Mouse (Mus musculus) splenic B cell, adult 2 months (primary cell): ENCODE measurements around the gene Cpsf4l.

ENCODE experiments used
- DNase-seq: peaks from one replicate; pipeline ENCODE4 v3.0.0-alpha.2; 2011; ENCODE audit warnings: low read depth, low spot score
- H3K27me3 ChIP-seq: 2 replicates; pipeline ENCODE4 v1.6.1; 2012; ENCODE audit warnings: mild to moderate bottlenecking, low read length, moderate library complexity, mixed read lengths; ENCODE audit not compliant: control insufficient read depth, poor library complexity, insufficient read depth, severe bottlenecking
- H3K36me3 ChIP-seq: 2 replicates; pipeline ENCODE4 v1.6.1; 2012; ENCODE audit warnings: mild to moderate bottlenecking, low read length, moderate library complexity, mixed read lengths; ENCODE audit not compliant: control insufficient read depth, poor library complexity, insufficient read depth, severe bottlenecking

Cpsf4l gene

GRCm38 (mm10) chr11:113709731-113710256, at the start of gene Cpsf4l:
Gene Cpsf4l (minus strand): TSS chr11:113710017.
- H3K36me3 ChIP-seq = no peaks in the 10 kb centered on the region
- H3K27me3 ChIP-seq = no peaks in the 10 kb centered on the region
- DNase-seq = no peak

DNA sequence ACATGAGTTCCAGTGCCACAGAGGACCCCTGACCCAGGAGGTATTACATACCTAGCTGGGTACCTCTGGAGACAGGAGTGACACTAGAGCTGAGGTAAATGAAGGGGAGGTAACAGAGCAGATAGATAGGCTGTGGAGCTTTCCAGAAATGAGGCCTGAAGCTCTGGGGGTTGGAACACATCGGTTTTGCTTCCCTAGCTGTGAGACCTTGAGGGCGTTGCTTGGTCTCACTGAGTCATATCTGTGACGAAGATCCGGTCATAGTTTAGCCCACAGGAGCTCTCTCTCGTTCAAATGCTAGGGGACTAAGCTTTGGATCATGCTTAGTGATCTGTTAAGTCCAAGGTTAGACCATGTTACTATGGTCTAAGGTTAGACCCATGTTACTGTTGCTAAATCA, 49.0 kb upstream of the Cpsf4l start:
- DNase-seq = no peak

DNA sequence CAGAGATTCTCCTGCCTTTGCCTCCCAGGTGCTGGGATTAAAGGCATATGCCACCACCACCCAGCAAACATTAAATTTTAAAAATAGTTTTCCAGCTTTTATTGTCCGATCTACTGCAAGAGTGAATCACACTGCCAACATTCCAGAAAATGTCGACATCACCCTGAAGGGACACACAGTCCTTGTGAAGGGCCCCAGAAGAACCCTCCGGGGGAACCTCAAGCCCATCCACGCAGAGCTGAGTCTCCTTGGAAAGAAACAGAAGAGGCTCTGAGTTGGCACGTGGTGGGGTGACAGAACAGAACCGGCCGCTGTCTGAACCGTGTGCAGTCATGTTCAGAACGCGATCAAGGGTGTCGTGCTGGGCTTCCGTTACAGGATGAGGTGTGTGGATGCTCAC, 46.8 kb upstream of the Cpsf4l start:
- Histone ChIP-seq H3K27me3 (no peaks in the 10 kb centered on the region; the same call in 1 of the 2 replicates), H3K36me3 (no peaks in the 10 kb centered on the region)
- DNase-seq = no peak

More for the DNA sequence above, 49.0 kb upstream of the Cpsf4l start:
- Histone ChIP-seq H3K27me3 (no peaks in the 10 kb centered on the region; the same call in 1 of the 2 replicates), H3K36me3 (no peaks in the 10 kb centered on the region)

- no peaks in the 10 kb centered on the region for H3K36me3 ChIP-seq
- H3K27me3 ChIP-seq = no peaks in the 10 kb centered on the region; the same call in 1 of the 2 replicates
- no peak for DNase-seq
These were observed 46.1 kb upstream of the Cpsf4l start for GRCm38 (mm10) chr11:113755878-113756277.

- no peak for DNase-seq
- Histone ChIP-seq H3K36me3 (no peaks in the 10 kb centered on the region), H3K27me3 (no peaks in the 10 kb centered on the region; the same call in 1 of the 2 replicates)
These were observed 45.0 kb upstream of the Cpsf4l start for GRCm38 (mm10) chr11:113754845-113755244.

DNA sequence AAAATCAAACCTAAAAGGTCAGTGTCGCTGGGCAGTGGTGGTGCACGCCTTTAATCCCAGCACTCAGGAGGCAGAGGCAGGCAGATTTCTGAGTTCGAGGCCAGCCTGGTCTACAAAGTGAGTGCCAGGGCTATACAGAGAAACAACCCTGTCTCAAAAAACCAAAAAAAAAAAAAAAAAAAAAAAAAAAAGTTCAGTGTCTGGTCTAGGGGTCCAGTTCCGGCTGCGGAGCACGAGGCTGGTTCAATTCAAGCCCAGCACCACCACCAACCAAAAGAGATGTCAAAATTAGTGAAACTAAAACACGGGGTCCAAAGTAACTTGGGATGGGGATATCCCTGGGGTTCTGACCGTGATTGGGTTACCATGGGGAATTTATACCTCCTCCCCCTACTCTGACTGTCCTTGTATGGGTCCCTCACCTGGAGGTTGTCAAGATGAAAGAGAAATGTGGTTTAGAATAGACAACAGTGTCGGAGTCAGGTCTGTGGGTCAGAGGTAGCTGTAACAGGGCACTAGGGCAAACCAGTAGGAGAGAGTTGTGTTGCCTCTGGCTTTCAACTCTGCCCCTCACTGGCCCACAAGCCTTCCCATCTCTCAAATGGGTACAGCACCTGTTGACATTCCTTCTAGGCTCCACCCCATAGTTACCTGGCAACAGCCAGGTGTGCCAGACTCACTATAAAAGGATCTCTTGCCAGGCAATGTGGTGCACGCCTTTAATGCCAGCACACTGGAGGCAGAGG, 43.0 kb upstream of the Cpsf4l start:
- Histone ChIP-seq H3K36me3 (no peaks in the 10 kb centered on the region), H3K27me3 (no peaks in the 10 kb centered on the region; the same call in 1 of the 2 replicates)
- DNase-seq = no peak

GRCm38 (mm10) chr11:113752158-113752661, 42.4 kb upstream of the Cpsf4l start:
- Histone ChIP-seq H3K36me3 (no peaks in the 10 kb centered on the region), H3K27me3 (no peaks in the 10 kb centered on the region; the same call in 1 of the 2 replicates)
- peak; percentile 61 for DNase-seq

DNA sequence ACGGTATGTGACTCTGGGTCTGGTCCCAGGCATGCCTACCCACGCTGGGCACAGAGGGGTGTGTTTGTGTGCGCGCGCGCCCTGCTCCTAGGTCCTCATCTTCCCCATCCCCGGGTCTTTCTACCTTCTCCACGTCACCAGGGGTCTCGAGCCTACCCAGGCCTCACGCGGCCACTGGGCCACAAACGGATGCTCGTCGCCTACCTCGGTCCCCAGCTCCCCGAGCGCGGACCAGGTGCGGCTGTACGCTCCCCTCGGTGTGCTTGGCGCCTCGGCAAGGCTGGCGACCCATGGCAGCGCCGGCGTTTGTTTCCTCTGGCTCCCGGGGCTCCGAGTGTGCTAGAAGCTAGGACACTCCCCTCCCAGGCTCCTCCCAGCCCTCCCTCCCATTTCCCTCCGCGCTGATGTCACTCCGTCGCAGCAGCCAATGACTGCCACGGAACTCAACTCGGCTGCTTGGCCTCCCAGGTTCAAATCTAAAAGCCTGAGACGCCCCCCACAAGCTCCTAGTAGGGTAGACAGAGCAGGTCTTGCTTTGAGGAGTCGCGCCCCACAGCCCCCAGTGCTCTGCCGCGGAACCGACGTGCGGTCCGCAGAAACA, 41.8 kb upstream of the Cpsf4l start, which contains the start of gene Cdc42ep4:
TSS of gene Cdc42ep4 (minus strand) at position 398 of the 601 bp plus-strand sequence.
- DNase-seq = peak; percentile 91
- no peaks in the 10 kb centered on the region for H3K36me3 ChIP-seq
- no peaks in the 10 kb centered on the region; the same call in 1 of the 2 replicates for H3K27me3 ChIP-seq

- H3K27me3 ChIP-seq = no peaks in the 10 kb centered on the region
- DNase-seq = peak; percentile 70
- H3K36me3 ChIP-seq = no peaks in the 10 kb centered on the region
These were observed 41.0 kb upstream of the Cpsf4l start for GRCm38 (mm10) chr11:113750571-113751483.

DNA sequence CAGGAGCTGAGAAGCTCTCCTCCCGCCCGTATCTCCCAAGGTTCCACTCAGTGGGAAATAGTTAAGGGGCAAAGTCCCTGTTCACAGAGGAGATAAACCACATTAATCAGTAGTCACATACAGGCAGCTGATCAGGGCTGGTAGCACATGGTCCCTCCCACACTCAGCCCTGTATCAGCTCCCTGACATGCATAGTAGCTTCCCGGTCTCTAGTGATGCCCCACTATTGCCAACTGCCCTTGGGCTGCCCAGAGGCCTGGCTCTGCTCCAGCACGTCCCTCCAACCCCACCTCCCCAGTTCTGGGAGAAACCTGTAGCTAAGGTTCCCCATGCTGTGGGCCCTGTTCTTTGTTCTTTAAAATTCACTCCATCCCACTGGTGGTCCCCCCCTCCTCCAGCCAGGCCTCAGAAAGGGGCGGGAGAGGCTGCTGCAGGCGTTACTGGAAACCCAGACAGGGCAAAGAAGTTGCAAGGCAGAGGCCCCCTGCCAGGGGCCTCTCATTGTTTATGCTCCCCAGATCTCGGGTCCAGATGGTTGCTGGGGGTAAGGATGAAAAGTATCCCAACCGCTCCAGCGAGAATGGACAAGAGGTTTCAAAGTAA, 40.0 kb upstream of the Cpsf4l start:
- DNase-seq = no peak
- no peaks in the 10 kb centered on the region for H3K36me3 ChIP-seq
- H3K27me3 ChIP-seq = no peaks in the 10 kb centered on the region

DNA sequence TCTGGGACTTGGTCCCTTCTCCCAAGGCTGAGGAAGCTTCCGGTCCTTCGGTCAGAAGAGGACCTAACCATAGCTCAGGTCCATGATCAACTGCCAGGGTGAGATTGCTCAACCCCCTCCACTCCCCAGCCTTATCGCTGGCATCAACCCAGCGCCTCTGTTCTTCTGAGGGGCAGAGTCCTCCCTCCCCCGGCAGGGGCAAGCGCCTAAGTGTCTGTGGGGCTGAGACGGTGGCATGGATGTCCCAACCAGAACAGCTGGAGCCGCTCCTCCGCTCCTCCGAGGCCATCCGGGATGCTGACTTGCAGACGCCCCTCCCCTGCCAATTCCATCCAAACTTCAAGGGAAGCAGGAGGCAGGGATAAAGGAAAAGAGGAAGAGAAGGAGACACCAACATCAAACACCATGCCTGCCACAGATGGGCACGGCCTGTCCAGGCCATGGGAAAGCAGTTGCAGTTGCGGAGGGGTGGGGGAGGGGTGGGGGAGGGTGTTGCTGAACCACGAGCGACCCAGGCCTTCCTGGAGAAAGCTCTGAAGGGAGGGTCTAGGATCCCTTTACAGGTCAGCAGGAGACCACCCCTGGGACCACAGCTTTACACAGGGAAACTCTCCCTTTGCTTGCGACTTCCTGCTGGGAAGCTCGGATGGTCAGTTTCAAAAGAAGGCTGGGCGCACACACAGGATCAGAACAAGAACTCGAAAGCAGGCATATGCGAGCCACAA, 39.1 kb upstream of the Cpsf4l start:
- no peak for DNase-seq

GRCm38 (mm10) chr11:113747725-113748380, 38.0 kb upstream of the Cpsf4l start:
- no peaks in the 10 kb centered on the region for H3K36me3 ChIP-seq
- H3K27me3 ChIP-seq = no peaks in the 10 kb centered on the region
- no peak for DNase-seq

More for the DNA sequence above, 39.1 kb upstream of the Cpsf4l start:
- Histone ChIP-seq H3K27me3 (no peaks in the 10 kb centered on the region), H3K36me3 (no peaks in the 10 kb centered on the region)

DNA sequence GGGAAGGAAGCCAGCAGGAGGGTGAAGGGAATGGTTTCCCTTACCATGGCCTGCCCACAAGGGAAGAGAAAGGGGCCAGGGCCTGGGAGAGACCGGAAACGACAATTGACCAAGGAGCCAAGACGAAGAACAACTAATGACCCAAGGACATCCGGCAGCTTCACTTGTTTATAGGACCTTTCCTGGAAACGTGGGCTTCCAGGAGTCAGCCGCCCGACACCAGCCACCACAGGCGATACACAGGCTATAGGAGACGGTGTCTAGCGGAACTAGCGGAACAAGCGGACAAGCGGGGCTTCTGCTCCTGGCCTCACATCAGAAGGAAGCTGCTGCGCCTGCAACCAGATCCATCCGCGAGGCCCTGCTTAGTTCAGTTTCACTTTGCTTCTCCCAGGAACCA, 37.2 kb upstream of the Cpsf4l start:
- DNase-seq = peak; percentile 19
- no peaks in the 10 kb centered on the region for H3K36me3 ChIP-seq
- H3K27me3 ChIP-seq = no peaks in the 10 kb centered on the region
